Mouse (Mus musculus) lung, adult 18-20 months (tissue): ENCODE data around the gene 1700029I15Rik.

Experiments used
- DNase-seq, 2 experiments: peaks; one replicate each; pipeline ENCODE4 v3.0.0; 2022; ENCODE audit warnings: mixed read lengths in 2 of 2

1700029I15Rik gene

GRCm38 (mm10) chr2:92381901-92382588 lies at the start of gene 1700029I15Rik:
Gene 1700029I15Rik (plus strand): TSS chr2:92382538.
- DNase-seq: no peak

GRCm38 (mm10) chr2:92342418-92342817 lies 39.9 kb upstream of the 1700029I15Rik start:
- DNase-seq: no peak

- no peak for DNase-seq
Measured at GRCm38 (mm10) chr2:92347191-92347590, 35.1 kb upstream of the 1700029I15Rik start.

- DNase-seq: no peak
Measured at GRCm38 (mm10) chr2:92349589-92350425, 32.5 kb upstream of the 1700029I15Rik start.

- no peak for DNase-seq
Measured at GRCm38 (mm10) chr2:92350686-92351085, 31.7 kb upstream of the 1700029I15Rik start.

DNA sequence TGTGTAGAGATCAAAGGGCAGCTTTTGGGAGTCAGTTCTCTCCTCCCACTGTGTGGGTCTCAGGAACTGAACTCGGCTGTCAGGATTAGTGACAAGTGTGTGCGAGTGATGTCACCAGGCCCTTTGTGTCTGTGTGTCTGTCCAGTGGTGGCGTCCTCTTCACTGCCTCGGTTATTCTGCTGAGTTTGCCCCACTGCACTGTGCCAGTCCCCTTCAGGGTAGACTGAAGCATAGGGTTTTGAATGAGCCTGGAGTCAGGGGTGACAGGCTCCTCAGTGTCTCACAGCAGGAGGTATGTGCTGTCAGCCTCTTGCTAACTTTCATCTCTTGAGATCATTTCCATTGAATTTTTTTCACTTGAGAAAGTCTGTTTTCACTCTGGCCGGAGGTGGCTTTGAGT lies 28.9 kb upstream of the 1700029I15Rik start:
- DNase-seq: no peak

DNA sequence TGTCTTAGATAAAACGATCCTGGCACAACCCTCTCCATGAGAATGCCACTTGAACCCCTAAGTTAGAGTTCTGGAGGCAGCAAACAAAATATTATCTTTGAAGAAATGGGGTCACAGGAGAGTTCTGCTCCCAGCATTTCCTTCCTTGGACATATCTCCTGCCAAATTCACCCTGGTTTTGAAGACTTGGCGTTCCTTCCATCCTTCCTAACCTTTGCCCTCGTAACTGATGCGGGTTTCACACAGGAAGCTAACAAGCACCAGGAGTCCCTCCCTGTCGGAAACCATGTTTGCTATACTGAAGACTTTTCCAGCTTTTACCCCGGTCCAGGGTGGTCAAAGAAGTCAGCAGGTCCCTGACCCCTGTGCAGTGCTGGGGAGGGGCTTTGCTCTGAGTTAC lies 28.1 kb upstream of the 1700029I15Rik start:
- DNase-seq: no peak

GRCm38 (mm10) chr2:92359301-92359700 lies 23.0 kb upstream of the 1700029I15Rik start:
- DNase-seq: peak; percentile 59 to 76

GRCm38 (mm10) chr2:92360186-92360823 lies 22.0 kb upstream of the 1700029I15Rik start:
- no peak for DNase-seq

- no peak for DNase-seq
Measured at GRCm38 (mm10) chr2:92360893-92361292, 21.4 kb upstream of the 1700029I15Rik start.

- no peak for DNase-seq
Measured at GRCm38 (mm10) chr2:92361795-92362194, 20.5 kb upstream of the 1700029I15Rik start.

DNA sequence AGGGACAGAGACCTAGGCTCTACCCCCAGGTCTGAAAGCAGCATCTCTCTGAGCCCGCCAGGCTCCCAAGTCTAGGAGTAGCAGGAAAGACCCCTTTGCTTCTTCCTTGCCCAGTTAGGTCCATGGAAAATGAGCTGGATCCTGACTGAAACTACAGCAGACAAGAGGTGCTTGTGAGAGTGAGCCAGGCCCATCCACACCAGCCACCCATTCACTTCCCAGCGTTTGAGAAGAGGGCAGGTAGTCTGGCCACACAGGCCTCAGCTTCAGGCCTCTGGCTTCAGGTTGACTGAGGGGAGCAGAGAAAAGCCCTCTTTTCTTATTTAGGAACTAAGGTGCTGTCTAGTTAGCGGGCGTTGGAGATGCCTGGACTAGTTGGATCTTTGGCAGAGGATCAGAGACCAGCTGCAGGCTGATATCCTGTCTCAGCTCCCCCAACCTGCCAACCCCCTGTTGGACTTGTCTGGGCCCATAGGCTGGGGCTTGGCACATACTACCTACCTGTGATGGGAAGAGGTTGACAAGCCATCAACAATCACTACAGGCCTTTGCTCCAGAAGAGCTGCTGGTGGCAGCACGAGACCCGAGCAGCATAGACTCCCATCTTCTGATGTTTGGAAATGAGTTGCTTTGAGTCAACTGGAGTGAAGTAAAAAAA lies 19.6 kb upstream of the 1700029I15Rik start:
- no peak for DNase-seq

- no peak for DNase-seq
Measured at GRCm38 (mm10) chr2:92364086-92364485, 18.3 kb upstream of the 1700029I15Rik start.

DNA sequence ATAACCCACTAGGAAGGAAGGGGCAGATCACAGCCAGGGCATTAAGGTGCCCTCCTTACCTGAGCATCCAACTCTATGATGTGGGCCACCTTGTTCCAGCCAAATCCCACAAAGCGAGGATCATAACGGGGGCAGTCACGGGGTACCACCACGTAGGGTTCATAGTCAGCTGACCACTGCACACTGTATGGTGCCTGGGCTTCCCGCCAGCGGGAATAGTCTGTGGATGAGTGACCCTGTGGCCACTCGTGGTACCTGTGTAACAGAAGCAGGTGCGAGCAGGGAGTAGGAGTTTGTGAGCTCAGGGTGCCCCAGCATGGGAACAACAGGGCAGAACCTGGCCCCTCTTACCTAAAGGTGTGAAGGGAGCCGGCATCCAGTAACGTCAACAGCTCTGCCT lies 16.8 kb upstream of the 1700029I15Rik start:
- DNase-seq: no peak

DNA sequence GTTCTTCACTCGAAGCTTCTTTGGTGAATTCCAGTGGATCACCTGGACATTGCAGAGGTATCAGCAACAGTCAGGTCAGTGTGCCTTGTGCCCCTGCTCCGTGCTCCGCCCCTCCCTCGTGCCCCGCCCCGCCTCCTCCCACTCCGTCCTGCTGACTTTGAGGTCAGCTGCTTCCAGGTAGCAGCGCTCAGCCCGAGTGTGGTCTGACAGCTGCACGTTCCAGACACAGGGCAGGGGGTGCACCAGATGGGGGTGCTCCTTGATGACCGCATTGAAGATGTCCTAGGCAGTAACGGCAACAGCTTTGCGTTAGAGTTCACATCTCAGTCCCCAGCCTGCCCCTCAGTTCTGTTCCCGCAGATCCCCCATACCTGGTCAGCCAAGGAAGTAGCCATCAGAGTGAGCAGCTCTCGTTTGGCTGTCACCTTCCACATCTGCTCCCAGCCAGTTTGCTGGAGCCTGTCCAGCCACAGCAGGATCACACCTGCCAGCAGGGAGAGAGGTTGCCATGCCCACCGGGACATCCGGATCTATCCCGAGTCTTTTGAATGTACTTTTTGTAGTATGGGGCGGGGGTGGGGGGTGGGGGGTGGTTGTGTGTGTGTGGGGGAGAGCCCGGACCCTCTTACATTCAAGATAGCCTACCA lies 14.8 kb upstream of the 1700029I15Rik start:
- DNase-seq: peak in 1 of 2 experiments; percentile 49

GRCm38 (mm10) chr2:92370375-92370774 lies 12.0 kb upstream of the 1700029I15Rik start:
- no peak for DNase-seq

DNA sequence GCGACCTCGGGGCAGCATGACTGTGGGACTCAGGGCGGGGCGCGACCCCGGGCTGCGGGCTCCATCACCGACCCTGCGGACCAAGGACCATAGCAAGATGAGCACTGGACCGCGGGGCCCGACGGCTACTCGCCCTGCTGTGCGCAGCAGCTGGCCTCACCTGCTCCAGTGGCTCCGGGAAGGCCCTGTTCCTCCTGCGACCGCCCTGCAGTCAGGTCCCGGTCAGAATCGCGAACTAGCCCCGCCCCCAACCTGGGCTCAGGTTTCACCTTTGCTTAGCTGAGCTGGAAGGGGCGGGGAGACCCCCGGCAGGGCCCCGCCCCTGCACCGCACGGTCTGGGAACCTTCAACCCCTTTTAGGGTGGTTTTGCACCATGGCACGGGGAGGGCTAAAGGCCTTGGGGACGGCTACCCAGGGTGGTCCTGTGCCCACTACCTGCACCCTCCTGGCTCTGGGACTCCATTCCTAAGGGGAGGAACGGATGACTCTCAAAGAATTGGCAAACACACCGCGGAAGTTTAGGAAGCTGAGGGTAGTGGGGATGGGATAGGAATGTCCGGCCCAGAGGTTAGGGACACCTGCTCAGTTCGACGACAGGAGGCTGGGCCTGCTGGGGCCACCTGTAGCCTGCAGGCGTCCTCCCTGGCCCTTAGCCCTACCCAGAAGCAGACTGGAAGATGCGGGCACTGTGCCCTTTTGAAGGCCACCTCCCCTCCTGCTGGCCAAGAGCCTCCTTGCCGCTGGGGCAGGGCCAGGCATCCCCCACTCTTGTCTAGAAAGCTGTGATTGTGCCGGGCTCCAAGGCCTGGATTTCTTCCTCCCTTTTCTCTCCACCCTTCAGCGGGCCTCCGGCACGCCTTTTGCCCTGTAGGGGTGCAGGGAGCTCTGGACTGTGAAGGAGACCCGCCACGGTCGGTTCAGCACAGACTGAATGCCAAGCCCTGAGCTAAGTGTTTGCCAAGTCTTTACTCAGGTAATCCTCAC lies 11.2 kb upstream of the 1700029I15Rik start:
- DNase-seq: peak; percentile 87 to 91

DNA sequence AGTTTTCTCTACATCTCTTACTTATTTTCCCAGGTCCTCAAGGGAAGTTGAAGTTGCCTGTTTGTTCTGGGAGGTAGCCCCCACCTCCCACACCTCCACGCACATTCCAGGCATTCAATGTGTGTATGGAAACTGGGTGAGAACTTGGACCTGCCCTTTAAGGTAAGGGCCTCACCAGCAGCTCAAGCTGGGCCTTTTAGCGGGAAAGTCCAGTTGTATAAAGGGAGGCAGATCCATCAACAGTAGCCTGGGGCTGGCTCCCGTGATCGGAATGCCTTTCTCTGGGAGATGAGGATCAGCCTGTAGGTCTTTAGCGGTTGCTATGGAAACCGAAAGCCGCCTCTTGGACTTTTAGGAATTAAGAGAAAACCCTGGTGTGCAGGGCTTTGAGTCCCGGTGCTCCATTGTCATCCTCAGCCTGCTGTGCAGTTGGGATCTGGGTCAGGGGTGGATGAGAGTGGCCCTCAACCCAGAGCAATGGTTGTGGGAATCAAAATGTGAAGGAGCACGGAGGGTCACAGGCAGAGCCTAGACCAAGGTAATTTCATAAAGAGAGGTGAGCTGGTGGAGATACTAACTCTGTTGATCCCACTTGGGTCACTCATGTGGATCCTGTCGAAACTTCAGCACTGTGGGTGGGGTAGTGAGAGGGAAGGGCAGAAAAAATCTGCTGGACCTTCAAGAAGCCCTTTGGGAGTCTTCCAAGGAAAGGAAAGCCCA lies 10.2 kb upstream of the 1700029I15Rik start:
- peak in 1 of 2 experiments; percentile 53 for DNase-seq

DNA sequence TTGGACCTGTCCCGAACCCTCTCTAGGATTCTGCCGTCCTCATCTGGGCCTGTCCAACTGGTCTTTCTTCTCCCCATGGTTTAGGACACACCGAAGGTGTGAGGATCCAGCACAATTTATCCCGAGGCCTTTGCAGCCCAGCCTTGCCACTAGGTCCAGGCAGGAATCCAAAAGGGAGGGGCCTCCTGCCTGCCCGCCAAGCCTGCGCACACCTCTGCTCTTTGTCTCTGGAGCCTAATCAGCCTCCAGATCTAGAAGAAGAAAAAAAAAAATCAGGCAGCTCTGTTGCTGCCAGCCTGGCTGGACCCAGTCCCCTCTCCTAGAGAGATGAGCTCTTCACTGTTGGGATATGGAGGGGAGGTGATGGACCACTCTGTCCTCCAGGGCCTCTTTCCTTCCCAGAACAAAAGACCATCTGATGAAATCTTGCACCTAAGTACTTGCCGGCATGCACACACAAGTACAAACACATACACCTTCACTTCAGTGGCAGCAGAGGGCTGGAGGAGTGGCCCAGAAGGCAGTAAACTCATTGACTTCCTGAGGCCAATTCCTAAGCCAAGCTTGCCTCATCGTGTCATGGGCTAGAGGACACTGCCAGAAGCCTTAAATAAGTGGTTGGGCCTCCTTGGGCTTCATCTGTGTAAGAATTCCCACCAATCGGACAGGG lies 9.4 kb upstream of the 1700029I15Rik start:
- peak; percentile 79 to 84 for DNase-seq

- no peak for DNase-seq
Measured at GRCm38 (mm10) chr2:92373437-92373813, 8.9 kb upstream of the 1700029I15Rik start.
